Mouse (Mus musculus) Patski (cell line): ENCODE measurements at regions not wholly inside any gene's neighbourhood (a gene's known extent, or its start where the extent isn't known, plus 50 kb on each side); places are given as distances from the start of the nearest gene placed in this dataset.
"Not testable (repeated sequence)": the region's sequence is repeated elsewhere in the genome, so short reads cannot be mapped to it uniquely, and the experiment has no call there.

Source experiments
- ATAC-seq: fragments of 100-300 bp; one replicate; pipeline ENCODE4 v1.8.0; 2021
- CTCF ChIA-PET: fragments of 350-600 bp; sonication (Branson Sonifier 250); formaldehyde crosslinking; loops from one replicate; lab custom pipeline; 2022; ENCODE audit warnings: inconsistent platforms; lab: Charles Lee
- POLR2A ChIA-PET: fragments of 350-600 bp; sonication (Branson Sonifier 250); formaldehyde crosslinking; loops from one replicate; lab custom pipeline; 2022; ENCODE audit warnings: antibody characterized with exemption, inconsistent platforms; lab: Charles Lee
- DNase-seq: peaks from one replicate; pipeline ENCODE4 v3.0.0-alpha.2; 2011; ENCODE audit warnings: low read depth, low spot score
- H3K27me3 ChIP-seq: fragments of 371-371 bp; one replicate; pipeline ENCODE4 v1.5.1; 2021
- CTCF ChIP-seq: fragments of 100-300 bp; IDR thresholded peaks from one replicate; pipeline ENCODE4 v1.5.1; 2021
- in situ Hi-C: fragments of 300-500 bp; cut with MboI; formaldehyde crosslinking; loops from 3 replicates; pipeline ENCODE4 v1.11.1; 2018; ENCODE audit warnings: low pct_unique_long_range_greater_than_20kb, mixed read lengths

DNA sequence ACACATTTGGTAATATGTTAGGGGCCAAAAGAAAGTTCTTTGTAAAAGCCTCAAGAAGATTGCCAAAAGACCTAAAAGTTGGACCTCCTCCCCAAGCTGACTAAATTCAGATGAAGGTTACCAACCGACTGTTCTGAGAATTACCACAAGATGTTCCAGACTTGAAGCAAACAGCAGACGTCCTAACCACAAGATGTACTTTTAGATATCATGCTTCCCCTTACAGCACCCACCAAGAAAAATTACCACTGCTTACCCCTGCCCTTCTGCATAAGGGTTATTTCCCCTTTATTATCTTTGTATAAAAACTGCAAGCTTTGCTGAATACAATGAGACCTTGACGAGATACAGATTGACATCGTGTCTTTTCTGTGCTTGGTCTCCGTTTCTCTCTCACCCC, 121.6 kb upstream of the Cst10 start:
- no peak for TF ChIP-seq CTCF
- DNase-seq, result no peak
- ChIA-PET POLR2A (no interaction called here), CTCF (no interaction called here)
- no peak for ATAC-seq
- no peaks in the 10 kb centered on the region for H3K27me3 ChIP-seq
- in situ Hi-C loops, result no loop called here

DNA sequence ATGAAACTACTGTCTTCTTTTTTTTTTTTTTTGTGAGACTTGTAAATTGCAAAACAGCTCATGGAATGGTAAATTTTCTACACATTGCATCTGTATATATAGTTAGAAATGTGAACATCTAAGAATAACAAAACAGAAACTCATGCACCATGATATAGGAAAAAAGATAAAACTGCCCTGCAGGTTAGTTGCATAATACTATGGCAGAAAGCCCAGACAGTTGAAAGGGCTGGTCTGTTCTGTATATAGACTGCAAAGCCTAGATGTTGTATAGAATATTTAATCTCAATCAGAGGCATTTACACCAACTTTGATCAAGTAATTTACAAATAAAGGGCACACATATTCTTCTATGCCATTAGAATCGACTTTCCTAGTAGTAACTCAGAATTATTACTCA, 120.7 kb upstream of the Cst10 start:
- no peak for TF ChIP-seq CTCF
- POLR2A ChIA-PET, result no interaction called here
- ATAC-seq (no peak), DNase-seq (no peak)
- H3K27me3 ChIP-seq, result no peaks in the 10 kb centered on the region
- CTCF ChIA-PET, result no interaction called here
- in situ Hi-C loops, result no loop called here

DNA sequence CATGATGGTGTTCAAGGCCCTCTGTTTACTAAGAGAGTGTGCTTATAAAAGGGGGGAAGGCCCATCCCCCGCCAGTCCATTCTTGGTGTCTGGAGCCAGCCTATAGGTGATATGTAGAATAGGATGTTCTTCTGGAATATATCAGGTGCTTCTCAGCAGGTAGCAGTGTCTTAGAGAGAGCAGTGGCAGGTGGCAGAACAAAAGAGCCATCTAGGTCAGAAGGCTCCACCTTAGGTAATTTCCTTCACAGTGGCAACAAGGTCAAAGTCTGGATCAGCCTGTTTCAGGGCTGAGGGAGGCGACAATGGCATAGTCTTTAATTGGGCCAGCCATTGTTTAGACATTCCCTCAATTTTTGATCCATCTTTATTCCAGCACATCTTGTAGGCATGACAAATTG, 107.9 kb upstream of the Cst10 start:
- DNase-seq, in situ Hi-C loops: not testable (repeated sequence)

DNA sequence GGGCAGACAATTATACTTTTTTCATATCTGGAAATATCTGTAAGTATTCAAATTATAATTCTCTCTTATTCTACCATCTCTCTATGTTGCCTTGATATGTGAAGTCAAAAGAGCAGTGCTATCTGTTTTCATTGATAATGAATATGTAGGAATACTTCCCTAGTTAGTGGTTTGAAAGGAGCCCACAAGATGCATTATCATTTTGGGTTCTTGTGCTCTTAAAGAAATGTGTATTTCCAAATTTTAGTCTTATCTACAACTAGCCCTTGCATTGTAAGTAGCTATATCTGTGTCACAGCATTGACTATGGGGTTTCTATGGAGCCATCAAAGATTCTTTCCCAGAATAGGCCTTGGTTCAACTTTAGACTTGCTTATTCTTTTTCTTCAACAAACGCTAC, 99.3 kb upstream of the Cst10 start:
- CTCF ChIA-PET, result no interaction called here
- no peaks in the 10 kb centered on the region for H3K27me3 ChIP-seq
- in situ Hi-C loops, result no loop called here
- TF ChIP-seq CTCF, result no peak
- ATAC-seq (no peak), DNase-seq (no peak)
- POLR2A ChIA-PET, result no interaction called here

More for the DNA sequence above, 107.9 kb upstream of the Cst10 start:
- CTCF ChIA-PET, POLR2A ChIA-PET, H3K27me3 ChIP-seq, ATAC-seq: not testable (repeated sequence)

DNA sequence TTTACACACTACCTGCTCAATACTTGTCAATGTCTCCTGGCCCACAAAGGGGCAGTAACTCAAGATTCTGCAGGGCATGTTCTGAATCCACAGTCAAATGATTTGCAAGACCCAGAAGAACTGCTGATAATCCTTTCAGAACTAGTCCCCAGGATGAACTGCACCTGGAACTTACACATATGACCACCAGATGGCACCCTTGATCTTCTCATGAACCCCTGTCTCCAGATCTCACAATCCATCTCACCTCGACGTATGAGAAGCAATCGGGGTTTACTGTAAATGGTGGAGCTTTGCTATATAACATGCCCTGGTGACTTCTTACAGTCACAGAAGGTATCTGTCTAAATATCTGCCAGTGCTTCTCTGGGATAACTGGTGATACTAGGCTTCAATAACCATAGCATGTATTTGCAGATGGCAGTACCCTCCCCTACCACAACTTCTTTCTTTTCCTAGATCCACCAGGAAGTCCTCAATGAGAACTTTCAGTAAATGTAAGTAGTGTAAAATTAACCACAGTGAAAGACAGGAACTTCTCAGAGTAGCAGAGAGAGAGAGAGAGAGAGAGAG, 54.5 kb upstream of the Cst10 start:
- CTCF ChIA-PET, result no interaction called here
- H3K27me3 ChIP-seq, result no peaks in the 10 kb centered on the region
- POLR2A ChIA-PET, result no interaction called here
- in situ Hi-C loops, result loop anchor here (5.0 to 10.0 kb wide), 2 partner anchors 747 to 1324 kb away; no protein-coding TSS in a partner anchor
- peak; percentile 64 for TF ChIP-seq CTCF
- DNase-seq, result no peak
- ATAC-seq, result no peak
